Mouse (Mus musculus) spleen, postnatal 4 days (tissue): ENCODE data around the gene Hectd4.
"Not testable (repeated sequence)": the region's sequence is repeated elsewhere in the genome, so short reads cannot be mapped to it uniquely, and the experiment has no call there.

ENCODE experiments used
- DNase-seq, 2 experiments: peaks; one replicate each; pipeline ENCODE4 v3.0.0; 2022; ENCODE audit warnings: low spot score in 2 of 2

The Hectd4 gene

DNA sequence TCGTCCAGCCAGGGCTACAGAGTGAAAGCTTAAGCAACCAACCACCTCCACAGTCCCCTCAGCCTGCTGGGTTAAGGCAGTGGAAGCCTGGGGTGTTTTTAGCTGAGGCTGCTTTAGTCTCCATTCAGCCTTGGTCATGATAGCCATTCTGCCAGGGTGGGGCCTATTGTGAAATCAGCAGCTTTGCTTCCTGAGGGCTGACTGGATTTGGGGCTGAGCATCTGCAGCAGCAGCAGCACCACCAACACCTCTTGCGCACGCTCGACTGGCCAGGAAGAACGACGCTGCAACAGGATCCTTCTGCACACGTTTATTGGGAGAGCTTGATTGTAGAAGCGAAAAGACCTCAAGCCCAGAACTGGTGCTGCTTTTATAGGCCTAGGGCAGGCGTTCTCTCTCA, 63.0 kb downstream of the Hectd4 start:
- no peak for DNase-seq

DNA sequence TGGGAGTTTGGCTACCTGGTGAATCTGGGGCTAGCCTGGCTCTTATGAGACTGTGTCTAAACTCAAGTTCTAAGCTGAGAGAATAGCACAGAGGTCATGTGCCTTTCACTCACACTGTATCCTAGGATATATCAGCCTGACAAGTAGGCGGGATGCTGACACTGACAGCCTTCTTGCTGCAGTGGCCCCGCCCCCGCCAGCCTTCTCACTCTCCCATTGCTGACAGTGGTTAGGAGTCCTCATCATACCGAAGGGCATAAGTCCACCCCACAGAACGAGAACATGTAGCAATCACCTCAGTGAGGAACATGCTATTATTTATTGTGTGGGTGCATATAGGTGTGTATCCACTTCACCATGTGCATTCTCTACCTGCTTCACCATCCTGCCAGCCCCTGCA, 64.8 kb downstream of the Hectd4 start:
- DNase-seq, result no peak

DNA sequence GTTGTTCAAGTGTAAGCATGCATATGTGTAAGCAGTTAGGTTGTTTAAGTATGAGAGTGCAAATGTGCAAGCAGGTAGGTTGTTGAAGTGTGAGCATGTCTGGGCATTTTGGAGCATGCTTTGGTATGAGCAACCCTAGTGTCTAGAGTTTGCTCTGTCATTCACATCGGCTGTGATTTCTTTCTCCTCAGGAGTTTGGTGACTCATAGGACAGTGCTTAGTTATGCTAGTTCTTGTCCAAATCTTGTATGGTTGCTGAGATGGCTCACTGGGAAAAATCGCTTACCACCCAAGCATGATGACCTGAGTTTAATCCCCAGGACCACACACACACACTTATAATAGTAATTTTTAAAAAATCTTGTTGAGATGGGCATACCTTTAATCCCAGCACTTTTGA, 67.2 kb downstream of the Hectd4 start:
- no peak for DNase-seq

DNA sequence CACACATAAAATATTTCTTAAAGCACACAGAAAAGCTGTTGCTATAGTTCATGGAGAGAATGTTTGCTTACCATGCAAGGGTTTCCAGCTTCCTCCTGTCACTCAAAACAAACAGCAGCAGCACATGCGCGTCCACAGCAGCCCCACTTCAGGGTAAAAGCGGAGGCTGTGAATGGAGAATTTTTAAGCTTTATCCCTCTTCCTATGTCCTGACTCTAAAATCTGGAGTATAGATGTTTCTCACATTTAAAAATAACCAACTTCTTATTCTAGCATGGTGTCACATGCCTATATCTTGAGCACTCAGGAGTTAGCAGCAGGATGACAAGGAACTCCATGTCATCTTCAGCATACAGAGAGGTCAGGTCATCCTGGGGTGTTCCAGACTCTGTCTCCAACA, 70.3 kb downstream of the Hectd4 start:
- DNase-seq, result no peak

DNA sequence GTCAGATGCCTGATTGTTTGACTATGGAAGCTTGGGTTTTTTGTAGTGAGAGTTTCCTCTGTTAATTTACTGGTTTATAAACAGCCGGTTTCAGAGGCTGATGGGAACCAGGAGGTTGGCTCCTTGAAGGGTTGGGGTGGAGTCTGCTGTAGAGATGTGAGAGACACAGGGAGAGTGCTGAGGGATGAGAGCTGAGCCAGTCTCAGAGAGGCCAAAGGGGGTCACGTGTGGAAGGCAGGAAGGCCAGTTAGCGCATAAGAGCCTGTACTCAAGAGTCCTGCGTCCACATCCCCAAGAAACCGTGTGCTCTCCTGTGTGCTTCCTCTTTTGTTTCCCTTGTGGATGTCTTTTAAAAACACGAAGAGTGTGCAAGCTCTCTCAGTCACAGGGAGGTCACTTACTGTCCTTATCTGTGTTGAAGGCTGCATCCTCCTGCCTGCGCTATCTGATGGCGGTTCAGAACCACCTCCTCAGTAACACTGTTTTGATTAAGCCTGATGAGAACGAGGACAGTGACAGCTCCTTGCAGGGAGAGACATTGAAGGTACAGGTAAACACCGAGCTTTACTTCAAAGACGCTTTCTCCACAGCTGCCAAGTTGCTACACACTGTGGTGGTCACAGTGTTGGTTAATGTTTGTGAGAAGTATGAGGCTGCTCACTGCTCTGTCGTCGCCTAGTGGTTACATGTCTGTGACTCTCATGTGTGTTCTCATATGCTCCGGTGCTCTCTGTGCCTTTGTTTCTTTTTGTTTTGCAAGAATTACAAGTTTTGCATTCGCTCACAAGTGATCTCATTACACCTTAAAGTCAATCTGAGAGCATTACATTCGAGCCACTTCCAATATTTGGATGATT, 72.5 kb downstream of the Hectd4 start:
- no peak for DNase-seq

DNA sequence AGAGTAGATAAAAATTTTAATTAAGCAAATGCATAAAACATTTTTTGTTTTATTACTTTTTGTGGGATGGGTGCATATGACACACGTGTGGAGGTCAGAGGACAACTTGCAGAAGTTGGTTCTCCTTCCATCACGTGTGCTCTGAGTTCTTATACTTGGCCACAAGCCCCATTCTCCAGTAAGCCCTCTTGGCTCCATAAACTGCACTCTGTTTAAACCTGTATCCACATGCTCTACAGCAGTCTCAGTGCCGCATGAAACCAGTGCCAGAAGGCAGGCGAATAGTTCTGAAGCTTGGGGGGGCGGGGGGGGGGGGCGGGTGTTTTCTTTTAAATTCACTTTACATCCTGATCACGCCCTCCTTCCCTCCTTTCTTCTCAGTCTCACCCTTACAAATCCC, 85.0 kb downstream of the Hectd4 start:
- no peak for DNase-seq

DNA sequence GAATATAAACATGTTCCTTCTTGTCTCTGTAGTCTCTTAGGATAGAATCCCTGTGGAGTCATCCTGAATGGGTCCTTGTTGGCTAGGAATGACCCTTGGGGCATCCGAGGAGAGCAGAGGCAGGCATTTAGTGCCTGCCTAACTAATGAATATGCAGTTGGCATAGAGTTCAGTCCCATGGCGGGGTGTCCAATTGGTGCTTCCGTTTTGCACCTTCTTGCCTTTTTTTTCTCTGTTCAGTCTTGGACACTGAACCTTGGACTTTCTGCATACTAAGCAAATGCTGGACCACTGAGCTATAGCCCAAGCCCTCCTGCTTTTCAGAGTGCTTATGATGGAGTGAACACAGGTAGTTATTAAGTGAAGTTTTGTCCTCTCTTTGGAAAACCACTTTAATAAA, 87.6 kb downstream of the Hectd4 start:
- no peak for DNase-seq

DNA sequence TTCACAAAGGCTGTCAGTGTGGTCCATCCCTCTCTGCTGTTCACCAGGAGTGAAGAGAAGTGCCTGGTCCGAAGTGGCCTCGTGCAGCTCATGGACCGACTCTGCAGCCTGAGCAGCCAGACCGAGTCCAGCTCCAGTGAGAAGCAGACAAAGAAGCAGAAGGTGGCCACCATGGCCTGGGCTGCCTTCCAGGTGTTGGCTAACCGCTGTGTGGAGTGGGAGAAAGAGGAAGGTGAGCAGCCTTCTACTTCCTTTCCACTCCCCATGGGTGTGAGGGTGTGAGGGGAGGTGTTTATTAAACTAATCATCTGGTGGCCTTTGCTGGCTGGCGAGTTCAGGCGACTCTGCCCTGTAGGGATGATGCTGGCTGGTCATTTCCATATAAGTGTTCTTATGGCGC, 91.6 kb downstream of the Hectd4 start:
- DNase-seq, result no peak

DNA sequence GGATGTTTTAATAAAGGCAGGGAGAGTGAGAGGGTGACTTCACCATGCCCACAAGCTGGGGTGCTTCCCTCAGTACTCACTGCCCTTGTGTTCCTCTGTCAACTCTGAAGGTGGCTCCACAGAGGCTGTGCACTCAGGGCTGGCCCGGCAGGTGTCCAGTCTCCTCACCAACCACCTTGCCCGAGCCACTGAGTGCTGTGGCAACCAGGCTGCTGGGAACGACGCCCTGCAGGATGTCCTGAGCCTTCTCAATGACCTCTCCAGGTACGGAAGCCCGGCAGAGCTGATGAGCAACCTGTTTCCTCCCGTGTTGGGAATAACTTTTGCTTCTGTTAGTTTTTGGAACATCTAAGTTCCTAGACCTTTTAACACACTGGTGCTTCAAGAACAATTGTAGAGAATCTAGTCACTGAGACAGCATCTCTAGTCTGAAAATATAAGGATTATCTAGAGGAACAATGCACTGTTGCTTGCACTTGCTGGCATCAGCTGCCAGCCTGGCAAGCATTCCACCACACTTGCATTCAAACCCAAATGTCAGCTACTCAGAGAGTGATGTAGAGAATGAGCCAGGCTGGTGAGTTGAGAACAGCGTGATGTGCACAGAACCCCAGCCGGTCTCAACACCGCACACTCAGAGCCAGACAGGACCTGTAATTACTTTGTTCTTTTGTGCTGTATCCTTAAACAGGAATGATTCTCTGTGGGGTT, 93.9 kb downstream of the Hectd4 start:
- DNase-seq, result no peak

DNA sequence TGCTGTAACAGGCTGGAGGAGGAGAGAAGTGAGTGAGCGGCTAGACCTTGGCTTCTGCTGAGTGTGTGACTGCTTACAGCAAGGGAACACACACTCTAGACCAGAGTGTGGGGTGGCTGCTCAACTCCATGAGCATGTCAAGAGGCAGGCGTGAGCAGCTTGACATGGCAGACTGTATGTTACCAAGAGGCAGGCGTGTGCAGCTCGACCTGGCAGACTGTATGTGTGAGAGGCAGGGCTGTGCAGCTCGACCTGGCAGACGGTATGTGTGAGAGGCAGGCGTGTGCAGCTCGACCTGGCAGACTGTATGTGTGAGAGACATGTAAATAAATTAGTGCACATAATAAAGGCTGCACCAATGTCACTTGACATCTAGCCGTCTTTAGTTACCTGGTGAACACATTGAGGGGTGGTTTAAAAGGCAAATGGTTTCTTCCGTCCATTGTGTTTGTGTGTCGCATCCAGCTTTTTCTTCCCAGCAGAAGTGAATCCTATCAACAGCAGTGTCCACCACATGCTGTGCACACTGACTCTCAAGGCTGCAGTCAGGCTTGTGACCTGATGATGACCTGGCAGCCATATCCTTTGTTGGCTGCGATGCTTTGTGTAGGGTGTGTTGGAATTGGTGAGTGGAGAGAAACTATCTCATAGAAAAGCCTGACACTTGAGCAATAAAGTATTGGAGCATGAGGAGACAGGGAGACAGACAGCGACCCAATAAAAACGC, 106.2 kb downstream of the Hectd4 start:
- no peak for DNase-seq

DNA sequence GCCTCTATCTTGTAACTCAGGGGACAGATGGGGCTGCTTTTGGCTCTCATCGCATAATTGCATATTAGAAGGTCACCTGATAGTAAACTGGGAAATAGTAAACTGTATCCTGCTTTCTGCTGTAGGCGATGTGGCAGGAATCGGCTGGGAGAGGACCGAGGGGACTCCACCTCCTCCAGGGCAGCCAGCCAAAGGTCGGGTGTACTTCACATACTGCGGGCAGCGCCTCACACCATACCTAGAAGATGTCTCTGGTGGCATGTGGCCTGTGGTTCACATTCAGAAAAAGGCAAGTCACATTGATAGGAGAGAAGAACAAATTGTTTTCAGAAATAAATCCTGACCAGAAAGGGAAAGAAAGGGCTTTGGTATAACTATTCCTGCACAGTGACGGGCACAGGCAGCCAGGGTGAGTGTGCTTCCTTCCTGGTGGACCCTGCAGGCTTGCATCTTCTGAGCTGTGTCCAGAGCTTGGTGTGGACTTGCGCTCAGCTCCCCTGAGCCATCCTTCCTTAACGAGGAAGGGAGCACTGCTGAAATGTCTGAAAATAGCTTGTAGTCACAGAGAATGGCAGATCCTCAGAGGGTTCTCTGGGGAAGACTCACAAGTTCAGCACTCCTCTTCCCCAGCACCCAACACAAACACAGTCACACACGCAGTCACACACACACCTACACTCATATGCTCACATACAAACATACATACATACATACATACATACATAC, 109.5 kb downstream of the Hectd4 start:
- no peak for DNase-seq

DNA sequence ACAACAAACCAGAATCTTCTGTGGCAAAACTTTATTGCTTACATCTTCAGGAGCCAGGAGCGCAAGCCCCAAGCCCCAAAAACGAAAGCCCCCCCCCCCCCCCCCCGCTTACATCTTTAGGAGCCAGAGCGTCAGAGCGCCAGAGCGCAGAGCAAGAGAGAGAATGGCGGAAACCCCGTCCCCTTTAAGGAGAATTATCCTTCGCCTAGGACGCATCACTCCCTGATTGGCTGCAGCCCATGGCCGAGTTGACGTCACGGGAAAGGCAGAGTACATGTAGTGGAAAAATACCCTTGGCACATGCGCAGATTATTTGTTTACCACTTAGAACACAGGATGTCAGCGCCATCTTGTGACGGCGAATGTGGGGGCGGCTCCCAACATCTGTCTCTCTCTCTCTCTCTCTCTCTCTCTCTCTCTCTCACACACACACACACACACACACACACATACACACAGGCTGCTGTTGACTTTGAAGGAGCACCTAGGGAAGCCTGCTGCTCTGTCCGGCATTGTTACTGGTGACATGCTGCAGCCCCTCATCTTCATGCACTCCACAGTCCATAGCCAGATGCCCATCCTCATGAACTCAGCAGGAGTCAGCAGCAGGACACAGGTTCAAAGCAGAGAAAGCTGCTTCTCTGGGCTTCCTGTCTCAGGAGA, 110.3 kb downstream of the Hectd4 start:
- not testable (repeated sequence) for DNase-seq

DNA sequence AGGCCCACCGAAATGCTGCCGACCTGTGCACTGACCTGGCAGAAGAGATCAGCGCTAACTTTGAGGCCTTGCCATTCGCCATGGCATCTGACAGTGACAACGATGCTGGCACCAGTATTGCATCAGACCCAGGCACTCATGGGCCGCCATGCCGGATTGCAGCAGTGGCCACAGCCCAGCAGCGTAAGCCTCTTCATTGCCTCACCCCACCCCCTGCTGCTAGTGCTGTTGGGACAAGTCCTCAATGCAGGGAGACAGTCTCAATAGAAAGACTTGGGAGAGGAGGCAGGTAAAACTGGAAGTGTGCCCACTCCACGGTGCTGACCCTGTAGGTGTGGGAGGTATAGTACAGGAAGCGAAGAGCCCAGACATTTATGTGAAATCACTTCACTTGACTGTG, 111.7 kb downstream of the Hectd4 start:
- no peak for DNase-seq

DNA sequence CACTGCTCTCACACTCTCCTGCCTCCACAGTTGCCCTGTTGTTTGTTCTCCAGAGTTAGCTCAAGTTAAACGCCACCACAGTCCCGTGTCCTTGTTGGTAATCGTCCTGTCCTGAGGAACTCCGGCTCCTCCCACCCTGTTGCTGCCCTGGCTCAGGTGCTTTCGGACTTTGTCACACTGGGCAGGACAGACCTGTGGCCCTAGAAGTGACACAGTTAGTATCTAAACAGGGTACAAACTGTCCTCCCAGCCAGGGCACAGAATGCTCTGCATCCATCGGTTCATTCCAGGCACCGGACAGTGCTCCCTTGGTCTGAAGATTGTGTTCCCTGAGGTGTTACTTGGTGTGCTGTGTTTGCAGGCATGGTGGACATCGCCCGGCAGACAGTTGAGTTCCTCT, 114.0 kb downstream of the Hectd4 start:
- no peak for DNase-seq

DNA sequence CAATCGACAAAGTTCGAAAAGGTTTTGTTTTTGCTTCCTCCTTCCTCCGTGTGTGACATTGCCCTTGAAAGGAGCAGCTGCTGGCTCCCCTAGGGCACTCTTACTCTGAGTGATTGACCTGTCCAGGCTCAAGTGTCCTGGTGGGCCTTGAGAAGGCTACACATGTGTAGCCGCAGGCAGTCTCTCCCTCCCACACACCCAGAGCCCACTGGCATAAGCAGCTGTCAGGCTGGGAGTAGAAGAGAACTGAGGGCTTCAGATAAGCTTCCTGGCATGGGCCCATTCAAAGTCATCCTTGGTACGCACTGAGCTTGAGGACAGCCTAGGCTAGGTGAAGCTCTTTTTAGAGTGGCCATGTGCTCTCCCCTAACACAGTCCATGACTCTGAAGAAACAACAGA, 114.4 kb downstream of the Hectd4 start:
- no peak for DNase-seq

DNA sequence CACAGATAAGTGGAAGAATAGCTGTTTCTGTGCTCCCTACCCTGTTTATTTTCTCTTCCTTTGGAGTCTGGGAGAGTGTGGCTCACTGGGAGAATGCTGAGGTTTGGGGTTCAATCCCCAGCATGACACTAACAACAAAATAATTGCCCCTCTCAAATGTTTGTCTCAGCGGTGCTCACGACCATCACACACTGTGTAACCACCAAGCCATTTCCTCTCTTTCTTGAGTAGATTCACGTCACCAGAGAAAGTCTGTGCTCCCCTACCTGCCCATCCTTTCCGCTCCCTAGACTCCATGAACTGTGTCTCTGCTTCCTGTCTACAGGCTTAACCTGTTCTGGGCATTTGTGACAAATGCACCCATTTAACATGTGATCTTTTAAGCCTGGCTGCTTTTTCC, 115.4 kb downstream of the Hectd4 start:
- DNase-seq, result no peak

DNA sequence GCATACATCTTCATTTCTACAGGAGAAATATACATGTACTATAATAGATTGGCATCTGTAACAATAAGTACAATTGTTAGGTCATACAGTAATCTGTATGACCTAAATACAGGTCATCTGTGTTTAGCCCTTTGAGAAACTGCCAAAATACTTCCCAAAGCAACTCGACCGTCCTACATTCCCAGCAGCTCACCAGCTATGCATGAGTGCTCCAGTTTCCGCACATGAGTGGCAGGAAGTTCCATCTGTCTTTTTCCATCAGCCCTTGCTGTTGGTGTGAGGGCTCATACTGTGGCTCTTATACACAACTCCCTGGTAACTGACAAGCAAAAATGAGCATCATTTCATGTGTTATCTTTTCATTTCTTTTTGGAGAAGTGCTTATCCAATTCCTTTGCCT, 116.0 kb downstream of the Hectd4 start:
- DNase-seq, result no peak

DNA sequence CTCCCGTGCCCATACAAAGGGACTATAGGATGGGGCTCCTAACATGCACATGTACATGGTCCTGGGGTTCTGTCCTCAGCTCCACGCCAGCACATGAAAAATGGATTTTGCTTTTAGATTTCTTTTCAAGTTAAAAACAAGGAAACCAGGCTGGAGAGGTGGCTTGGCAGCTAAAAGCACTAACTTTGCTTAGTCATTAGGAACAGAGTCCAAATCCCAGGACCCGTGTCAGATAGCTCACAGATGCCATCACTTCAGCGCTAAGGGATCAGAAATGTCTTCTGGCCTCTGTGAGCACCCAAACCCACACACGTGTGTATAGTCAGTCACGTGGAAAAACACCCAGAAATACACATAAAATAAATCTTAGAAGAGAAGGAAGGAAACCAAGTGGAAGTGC, 116.8 kb downstream of the Hectd4 start:
- no peak for DNase-seq

DNA sequence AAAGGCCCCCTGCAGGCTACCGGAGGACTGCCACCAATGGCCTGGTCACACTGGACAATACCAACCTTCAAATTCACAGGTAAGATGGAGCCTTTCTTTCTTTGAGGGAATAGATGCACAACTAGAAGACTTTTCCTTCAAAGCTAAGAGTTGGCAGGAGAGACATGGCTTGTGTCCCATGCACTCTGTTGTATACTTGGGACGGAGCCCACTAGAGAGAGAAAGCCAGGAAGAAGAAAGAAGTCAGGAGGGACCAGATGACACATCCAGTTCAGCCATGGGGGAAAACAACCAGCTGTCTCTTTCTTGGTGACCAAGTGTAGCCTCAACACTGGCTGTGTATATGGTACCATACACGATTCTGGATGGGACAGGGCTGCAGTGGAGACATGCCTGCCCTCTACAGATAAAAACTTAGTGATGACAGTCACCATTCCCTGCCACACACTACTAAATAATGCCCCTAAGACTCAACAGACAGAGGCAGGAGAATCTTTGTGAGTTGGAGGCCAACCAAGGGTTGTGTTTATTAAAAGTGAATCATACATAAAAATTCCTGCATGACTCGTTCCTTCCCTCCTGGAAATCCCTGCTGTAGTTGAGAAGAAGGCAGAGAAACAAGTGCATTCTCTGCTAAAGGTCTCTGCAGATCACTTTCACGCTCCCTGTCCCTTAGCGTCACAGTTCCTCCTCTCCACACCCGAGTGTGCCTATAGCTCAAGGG, 119.7 kb downstream of the Hectd4 start:
- no peak for DNase-seq

DNA sequence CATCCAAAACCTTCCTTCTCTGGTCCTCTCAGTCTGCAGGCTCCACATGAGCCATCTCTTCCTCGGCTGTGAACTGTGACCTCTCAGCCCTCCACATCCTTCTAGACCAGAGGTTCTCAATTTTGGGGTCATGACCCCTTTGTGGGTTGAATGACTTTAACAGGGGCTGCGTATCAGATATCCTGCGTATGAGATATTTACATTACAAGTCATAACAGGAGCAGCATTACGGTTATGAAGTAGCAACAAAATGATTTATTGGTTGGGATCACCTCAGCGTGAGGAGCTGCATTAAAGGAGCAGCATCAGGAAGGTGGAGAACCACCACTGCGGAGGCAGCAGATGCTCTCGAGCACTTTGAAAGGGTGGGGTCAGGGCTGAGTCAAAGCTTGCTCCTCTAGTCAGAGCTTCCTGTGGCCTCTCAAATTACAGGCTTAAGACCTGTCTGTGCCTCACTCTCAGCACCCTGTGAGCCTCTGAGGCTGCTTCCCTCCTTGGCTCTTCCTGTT, 121.0 kb downstream of the Hectd4 start:
- no peak for DNase-seq

DNA sequence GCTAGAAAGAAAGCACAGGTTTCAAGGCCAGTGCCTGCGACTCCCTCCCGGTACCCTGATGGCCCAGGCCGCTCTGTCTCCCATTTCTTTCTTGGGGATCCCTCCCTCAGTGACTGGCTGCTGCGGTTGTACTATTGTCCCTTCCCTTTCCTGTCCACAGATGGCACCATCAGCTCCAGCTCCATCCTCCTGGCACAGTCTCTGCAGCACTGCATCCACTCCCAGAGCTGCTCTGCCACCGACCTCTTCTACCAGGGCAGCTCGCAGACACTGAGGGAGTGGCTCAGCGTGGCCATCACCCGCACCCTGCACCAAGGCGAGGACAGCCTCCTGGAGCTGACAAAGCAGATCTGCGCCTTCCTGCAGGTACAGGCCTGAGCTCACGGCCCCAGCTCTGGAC, 122.5 kb downstream of the Hectd4 start:
- no peak for DNase-seq
